Mouse (Mus musculus) lung, embryonic 14.5 days (tissue): ENCODE results near the gene Il12rb1. TPM values are rescaled to one million over a fixed set of nuclear protein-coding genes. Genes with fewer than 3 reads are reported as not detected.

ENCODE experiments used
- ATAC-seq: fragments of 200-750 bp; cut with Nextera tagmentation; 2 replicates; pipeline ENCODE4 v1.8.0; 2017; ENCODE audit warnings: mild to moderate bottlenecking, moderate TSS enrichment, moderate library complexity; ENCODE audit not compliant: insufficient read depth
- DNase-seq: peaks from one replicate; pipeline ENCODE4 v3.0.0-alpha.2; 2015
- H3K27ac ChIP-seq: fragments of 300-500 bp; sonication (generic); 2 replicates; pipeline ENCODE4 v1.5.1; 2014; ENCODE audit warnings: low read depth, mild to moderate bottlenecking, moderate library complexity
- H3K27me3 ChIP-seq: fragments of 300-500 bp; sonication (generic); 2 replicates; pipeline ENCODE4 v1.6.1; 2014; ENCODE audit warnings: low read length, control low read depth; ENCODE audit not compliant: insufficient read depth
- H3K36me3 ChIP-seq: fragments of 300-500 bp; sonication (generic); 2 replicates; pipeline ENCODE4 v1.6.1; 2014; ENCODE audit warnings: control low read depth; ENCODE audit not compliant: insufficient read depth
- H3K4me1 ChIP-seq: fragments of 300-500 bp; sonication (generic); 2 replicates; pipeline ENCODE4 v1.6.1; 2014; ENCODE audit warnings: antibody characterized with exemption, control low read depth; ENCODE audit not compliant: insufficient read depth
- H3K4me2 ChIP-seq: fragments of 300-500 bp; sonication (generic); 2 replicates; pipeline ENCODE4 v1.6.1; 2014; ENCODE audit warnings: mild to moderate bottlenecking
- H3K4me3 ChIP-seq: fragments of 300-500 bp; sonication (generic); 2 replicates; pipeline ENCODE4 v1.5.1; 2014; ENCODE audit warnings: low read depth, low read length
- H3K9ac ChIP-seq: fragments of 300-500 bp; sonication (generic); 2 replicates; pipeline ENCODE4 v1.6.1; 2014
- H3K9me3 ChIP-seq: fragments of 300-500 bp; sonication (generic); 2 replicates; pipeline ENCODE4 v1.6.1; 2016; ENCODE audit warnings: low read depth, low read length, control low read depth
- CTCF ChIP-seq: IDR thresholded peaks from 2 replicates; pipeline ENCODE4 v1.5.1; 2016; ENCODE audit warnings: antibody characterized with exemption, low read depth
- WGBS: fragments of 180-500 bp; shearing (Covaris S2); extraction: QIAGEN DNeasy Blood & Tissue Kit; methylation state at CpG from one replicate; pipeline ENCODE4 v1.1.7; 2014; 5-methylcytosine and 5-hydroxymethylcytosine counted together
- polyA plus RNA-seq: library from polyadenylated mRNA; unstranded; fragments of >200 nt; fragmentation: Nextera tagmentation; extraction: Ambion mirVana; gene quantifications from 2 replicates; pipeline ENCODE4 v1.2.1, GENCODE M21; 2014

Gene Il12rb1
- polyA plus RNA-seq, 1 experiment from 2014 or later, result 0.17 TPM

GRCm38 (mm10) chr8:70786291-70787050 lies 21.8 kb upstream of the Il12rb1 start:
- Histone ChIP-seq H3K4me1 (0 out of 2 replicates have a peak, but pooled peaks cover 4% of the 10 kb centered on the region), H3K27ac (no peak overlapping the region), H3K9ac (no peak overlapping the region), H3K4me2 (no peak overlapping the region), H3K4me3 (no peak overlapping the region), H3K27me3 (no peaks in the 10 kb centered on the region), H3K9me3 (no peaks in the 10 kb centered on the region), H3K36me3 (peaks cover 68% of the 10 kb centered on the region)
- WGBS, result 87% methylated on average over 25 of the region's 25 CpGs
- DNase-seq (no peak), ATAC-seq (no peak)
- TF ChIP-seq CTCF, result no peak

GRCm38 (mm10) chr8:70787051-70787445 lies 21.2 kb upstream of the Il12rb1 start:
- peaks cover 63% of the 10 kb centered on the region for H3K36me3 ChIP-seq
- H3K4me2 ChIP-seq, result no peak overlapping the region
- H3K27ac ChIP-seq, result no peak overlapping the region
- no peak for TF ChIP-seq CTCF
- no peak overlapping the region for H3K4me3 ChIP-seq
- no peak overlapping the region for H3K9ac ChIP-seq
- ATAC-seq, result no peak
- DNase-seq, result no peak
- no peaks in the 10 kb centered on the region for H3K27me3 ChIP-seq
- 88% methylated on average over 3 of the region's 3 CpGs for WGBS
- H3K9me3 ChIP-seq, result no peaks in the 10 kb centered on the region
- H3K4me1 ChIP-seq, result 0 out of 2 replicates have a peak, but pooled peaks cover 4% of the 10 kb centered on the region

- no peak for TF ChIP-seq CTCF
- no peaks in the 10 kb centered on the region for H3K27me3 ChIP-seq
- 21% methylated on average over 30 of the region's 30 CpGs for WGBS
- H3K27ac ChIP-seq, result no peak overlapping the region
- 0 out of 2 replicates have a peak overlapping the region, but pooled peaks have one; percentile 4 for H3K4me3 ChIP-seq
- peak overlapping the region; percentile 40 for H3K4me2 ChIP-seq
- peaks cover 56% of the 10 kb centered on the region for H3K36me3 ChIP-seq
- DNase-seq, result peak; percentile 78
- no peak for ATAC-seq
- no peaks in the 10 kb centered on the region for H3K9me3 ChIP-seq
- peaks cover 9% of the 10 kb centered on the region for H3K4me1 ChIP-seq
- no peak overlapping the region for H3K9ac ChIP-seq
Observed at GRCm38 (mm10) chr8:70787941-70788667, 20.1 kb upstream of the Il12rb1 start.

DNA sequence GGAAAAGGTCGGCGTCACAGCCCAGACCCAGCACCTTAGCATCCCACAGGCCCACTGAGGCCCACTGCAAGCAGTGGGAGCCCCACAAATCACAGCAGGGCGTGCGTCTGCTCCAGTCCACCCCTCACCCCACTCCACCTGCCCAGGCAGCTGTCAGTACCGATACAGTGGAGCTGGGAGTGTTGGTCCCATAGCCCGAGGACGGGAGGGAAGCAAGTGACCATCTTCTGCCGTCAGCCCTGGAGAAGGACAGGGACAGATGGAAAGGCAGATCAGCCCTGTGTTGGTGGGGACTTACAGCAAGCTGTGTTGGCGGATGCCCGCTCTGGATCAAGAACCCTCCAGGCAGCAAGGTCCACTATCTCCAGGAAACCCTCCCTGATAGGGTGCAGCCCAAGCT lies 19.2 kb upstream of the Il12rb1 start:
- no peak overlapping the region for H3K27ac ChIP-seq
- DNase-seq (no peak), ATAC-seq (no peak)
- no peak for TF ChIP-seq CTCF
- H3K4me3 ChIP-seq, result no peak overlapping the region
- 78% methylated on average over 10 of the region's 10 CpGs for WGBS
- no peaks in the 10 kb centered on the region for H3K9me3 ChIP-seq
- peaks cover 48% of the 10 kb centered on the region for H3K36me3 ChIP-seq
- peaks cover 9% of the 10 kb centered on the region for H3K4me1 ChIP-seq
- no peak overlapping the region for H3K4me2 ChIP-seq
- H3K9ac ChIP-seq, result no peak overlapping the region
- no peaks in the 10 kb centered on the region for H3K27me3 ChIP-seq

GRCm38 (mm10) chr8:70790846-70791245 lies 17.4 kb upstream of the Il12rb1 start:
- no peak for TF ChIP-seq CTCF
- H3K4me3 ChIP-seq, result peak overlapping the region; percentile 65
- ATAC-seq (no peak), DNase-seq (no peak)
- peaks cover 9% of the 10 kb centered on the region for H3K4me1 ChIP-seq
- no peaks in the 10 kb centered on the region for H3K9me3 ChIP-seq
- H3K4me2 ChIP-seq, result peak overlapping the region; percentile 89
- no peaks in the 10 kb centered on the region for H3K27me3 ChIP-seq
- H3K9ac ChIP-seq, result peak overlapping the region; percentile 47
- peaks cover 30% of the 10 kb centered on the region for H3K36me3 ChIP-seq
- H3K27ac ChIP-seq, result no peak overlapping the region
- 53% methylated on average over 8 of the region's 8 CpGs for WGBS

- Histone ChIP-seq H3K27ac (no peak overlapping the region), H3K4me2 (peak overlapping the region; percentile 89), H3K4me1 (peaks cover 9% of the 10 kb centered on the region), H3K4me3 (peak overlapping the region; percentile 65), H3K9me3 (no peaks in the 10 kb centered on the region), H3K9ac (peak overlapping the region; percentile 76), H3K27me3 (no peaks in the 10 kb centered on the region), H3K36me3 (peaks cover 26% of the 10 kb centered on the region)
- WGBS, result 47% methylated on average over 7 of the region's 7 CpGs
- DNase-seq (peak; percentile 44), ATAC-seq (no peak)
- no peak for TF ChIP-seq CTCF
Observed at GRCm38 (mm10) chr8:70791294-70791701, 17.0 kb upstream of the Il12rb1 start.
